Mouse (Mus musculus) ES-CJ7 (cell line): ENCODE results near the gene Bpifc.

Experiments
- DNase-seq: peaks from one replicate; pipeline ENCODE4 v3.0.0; 2011; ENCODE audit warnings: low read depth, low spot score

Bpifc gene

DNA sequence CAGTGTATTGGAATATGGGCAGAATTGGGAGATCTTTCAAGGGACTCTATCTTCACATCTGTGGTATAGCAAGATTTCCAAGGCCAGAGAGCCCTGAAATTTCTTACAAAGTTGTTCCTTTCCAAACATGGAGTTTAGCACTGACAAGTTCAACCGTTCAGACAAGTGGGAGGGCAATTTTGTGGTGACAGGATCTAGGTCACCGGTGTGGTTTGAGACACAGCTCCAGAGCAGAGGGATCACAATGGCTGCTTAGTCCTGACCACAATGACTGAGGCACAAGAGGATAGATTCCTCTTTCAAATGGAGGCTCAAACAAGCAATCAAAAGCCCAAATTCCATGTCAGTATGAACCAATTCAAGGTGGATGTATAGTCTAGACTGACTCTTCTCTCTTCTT is 523 bp downstream of the Bpifc start:
- DNase-seq = no peak

DNA sequence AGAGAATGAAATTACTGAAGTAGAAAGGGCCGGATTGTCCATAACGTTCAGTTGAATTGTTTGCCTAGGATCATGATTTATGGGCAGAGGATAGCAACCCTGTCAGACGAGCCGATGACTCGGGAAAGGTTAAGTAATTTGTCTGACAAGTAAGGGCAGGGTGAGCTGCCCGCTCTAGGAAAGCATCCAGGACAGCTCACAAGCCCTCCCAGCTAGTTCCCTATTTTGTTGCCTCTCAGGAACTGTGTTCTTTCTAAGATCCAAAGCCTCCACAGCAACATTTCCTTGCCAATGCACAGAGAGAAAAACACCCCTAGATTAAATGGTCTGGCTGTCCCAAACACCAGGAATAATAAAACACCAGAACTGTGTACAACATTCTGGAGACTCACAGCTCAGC is 1.1 kb downstream of the Bpifc start:
- DNase-seq = no peak

DNA sequence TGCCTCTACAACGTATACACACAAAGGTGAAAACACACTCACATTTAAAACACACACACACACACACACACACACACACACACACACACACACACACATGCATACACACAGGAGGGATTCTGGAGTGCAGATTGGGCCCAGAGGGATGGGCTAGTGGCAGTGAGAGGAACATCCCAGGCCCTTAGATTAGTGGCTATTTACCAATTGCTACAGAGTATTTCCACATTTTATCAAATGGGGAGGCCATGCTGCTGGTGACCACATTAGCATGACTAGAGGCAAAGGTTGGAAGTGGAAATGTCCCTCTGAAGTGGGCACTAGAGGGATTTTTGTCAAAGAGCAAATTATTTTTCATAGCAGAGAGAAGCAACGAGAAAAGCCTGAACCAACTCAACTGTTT is 2.0 kb downstream of the Bpifc start:
- no peak for DNase-seq

DNA sequence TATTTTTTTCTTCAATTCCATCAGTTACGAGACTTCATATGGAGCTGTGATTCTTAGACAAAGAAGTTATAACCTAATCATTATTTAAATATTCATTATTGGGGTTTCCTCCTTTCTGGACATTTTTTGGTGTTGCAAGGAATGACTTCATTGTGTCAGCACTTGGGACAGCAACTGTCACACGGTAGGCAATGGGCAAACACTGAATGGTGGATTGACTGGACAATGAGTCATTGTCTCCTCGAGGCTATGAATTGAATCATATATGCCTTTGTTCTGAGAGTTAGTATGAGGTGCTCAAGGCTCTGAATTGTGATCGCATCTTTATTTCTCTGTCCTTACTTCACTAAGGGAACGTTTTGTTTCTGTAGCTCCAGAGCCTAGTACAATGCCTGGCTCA is 5.2 kb downstream of the Bpifc start:
- no peak for DNase-seq

DNA sequence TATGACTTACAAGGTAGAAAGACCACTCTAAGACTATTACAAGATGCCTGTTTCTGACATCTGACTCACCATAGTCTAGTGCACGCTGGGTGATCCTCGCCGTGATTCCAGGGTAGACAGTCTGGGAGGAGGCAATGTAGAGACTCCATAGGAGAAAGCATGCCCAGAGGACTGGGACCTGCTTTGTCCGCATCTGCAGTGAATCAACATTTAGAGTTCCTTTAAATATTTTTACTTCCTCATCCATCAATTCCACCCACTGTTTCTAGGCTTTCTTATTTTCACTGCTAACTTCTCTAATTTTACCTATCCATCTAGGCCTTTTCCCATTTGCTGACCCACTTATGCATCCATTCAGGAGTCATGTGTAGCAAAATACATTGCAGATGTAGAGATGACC is 11.2 kb downstream of the Bpifc start:
- no peak for DNase-seq

DNA sequence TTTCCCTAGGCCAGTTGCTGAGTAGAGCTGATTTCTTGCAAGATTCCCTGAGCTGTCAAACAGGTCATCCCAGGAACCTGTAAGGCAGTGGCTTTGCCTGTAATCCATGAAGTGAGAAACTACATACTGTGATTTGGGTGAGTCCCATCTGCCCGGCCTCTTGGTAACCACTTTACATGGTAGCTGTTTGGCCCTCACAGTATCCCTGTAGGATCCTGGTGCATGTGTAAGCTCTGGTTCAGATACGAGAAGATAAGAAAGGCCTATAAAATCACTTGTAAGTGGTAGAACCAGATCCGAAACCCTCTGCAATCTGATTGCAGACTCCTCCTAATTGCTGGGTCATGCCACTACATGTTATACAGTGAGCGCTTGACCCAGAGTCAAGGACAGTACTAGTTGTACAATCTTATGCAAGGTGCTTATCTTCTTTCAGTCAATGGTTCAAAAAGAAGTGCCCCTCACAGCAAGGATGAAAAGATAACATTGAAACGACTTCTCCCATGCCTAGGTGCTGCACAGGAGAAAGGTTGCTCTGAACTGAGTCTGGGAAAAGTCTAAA is 17.1 kb downstream of the Bpifc start:
- DNase-seq = no peak

DNA sequence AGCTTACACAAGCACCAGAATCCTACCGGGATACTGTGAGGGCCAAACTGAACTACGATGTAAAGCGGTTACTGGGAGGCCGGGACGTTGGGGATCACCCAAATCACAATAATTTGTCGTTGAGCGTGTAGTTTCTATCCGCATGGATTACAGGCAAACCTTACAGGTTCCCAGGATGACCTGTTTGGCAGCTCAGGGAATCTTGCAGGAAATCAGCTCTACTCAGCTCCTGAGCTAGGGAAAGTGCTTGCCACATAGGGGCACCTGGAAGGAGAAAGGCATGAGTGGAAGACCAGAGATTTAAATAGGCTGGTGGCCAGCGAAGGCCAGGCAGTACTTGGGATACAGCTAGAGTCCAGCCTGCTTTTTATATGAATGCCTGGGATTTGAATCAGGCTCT is 17.9 kb downstream of the Bpifc start:
- no peak for DNase-seq

DNA sequence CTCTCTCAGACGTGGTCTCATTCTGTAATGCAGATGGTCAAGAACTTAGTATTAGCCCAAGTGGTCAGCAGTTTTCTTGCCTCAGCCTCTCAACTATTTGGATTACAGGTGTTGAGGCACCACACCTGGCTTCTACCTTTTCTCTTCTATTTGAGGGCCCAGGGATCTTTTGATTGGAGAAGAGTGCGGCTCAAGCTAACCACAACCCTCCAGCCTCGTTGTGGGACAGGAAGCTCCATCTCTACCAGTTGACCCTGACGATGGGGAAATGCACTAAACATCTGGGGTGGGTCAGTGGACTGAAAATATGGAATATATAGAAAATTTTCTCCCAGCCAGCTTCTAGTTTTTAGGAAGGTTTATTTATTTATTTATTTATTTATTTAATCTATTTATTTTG is 19.3 kb downstream of the Bpifc start:
- no peak for DNase-seq

DNA sequence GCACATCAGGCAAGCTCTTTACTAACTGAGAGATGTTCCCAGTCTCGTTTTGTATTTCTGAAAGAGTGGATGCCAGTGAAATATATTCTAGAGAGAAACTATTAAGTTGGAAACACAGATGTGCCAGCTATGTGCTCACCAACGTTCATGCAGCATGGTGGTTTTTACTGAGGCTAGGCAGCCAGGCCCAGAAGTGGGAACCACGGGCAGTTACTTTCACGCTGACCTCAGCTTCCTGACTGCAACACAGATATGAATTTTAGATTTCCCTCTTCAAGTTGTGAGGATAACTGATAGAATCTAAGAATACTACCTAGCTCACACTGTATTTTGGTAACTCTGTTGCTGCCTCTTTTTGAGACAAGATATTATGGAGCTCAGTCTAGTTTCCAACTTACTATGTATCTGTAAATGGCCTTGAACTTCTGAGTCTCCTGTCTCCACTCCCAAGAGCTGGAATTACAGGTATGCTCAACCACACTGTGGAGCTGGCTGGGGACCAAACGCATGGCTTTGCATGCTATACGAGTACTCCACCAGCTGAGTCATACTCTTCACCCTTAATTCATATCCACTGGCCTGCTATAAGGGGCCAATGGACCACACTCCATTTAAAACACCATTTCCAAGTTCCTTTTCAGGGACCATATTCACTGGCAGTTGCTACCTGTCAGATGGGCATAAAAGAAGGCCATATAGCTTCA is 22.1 kb downstream of the Bpifc start:
- DNase-seq = no peak

DNA sequence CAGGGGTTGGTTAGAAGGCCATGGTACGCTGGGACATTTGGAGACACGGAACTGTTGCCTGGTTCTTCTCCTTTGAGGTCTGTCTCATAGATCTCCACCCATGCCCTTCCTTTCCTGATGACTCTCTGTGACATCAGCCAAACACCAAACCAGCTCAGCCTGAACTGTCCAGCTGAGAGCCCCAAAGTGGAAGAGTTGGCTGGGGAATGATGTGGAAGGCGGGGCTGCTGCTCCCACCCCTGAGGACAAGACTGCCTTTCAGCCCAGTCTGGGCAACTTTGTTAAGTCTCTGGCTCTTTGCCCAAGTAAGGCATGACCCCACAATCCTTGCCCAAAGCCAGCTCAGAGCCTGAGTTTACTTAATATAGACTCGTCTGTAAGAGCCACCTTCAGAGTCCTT is 38.8 kb downstream of the Bpifc start:
- DNase-seq = no peak

DNA sequence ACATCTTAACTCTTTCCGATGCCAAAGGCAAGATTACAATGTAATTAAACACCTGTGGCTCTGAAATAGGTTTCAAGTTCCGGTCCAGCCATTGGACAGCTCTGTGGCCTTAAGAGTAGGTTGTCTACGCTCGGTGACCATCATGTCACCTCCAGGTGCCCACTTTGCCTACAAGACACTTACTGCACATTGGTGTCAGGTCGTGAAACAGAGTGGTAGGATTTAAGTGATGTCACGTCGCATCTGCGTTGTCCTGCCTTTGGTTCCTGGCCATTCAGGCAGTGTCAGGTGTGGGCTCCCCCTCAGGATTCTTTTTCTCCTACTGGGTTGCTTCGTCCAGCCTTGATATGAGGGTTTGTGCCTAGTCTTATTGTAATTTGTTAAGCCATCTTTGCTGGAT is 39.9 kb downstream of the Bpifc start:
- no peak for DNase-seq

DNA sequence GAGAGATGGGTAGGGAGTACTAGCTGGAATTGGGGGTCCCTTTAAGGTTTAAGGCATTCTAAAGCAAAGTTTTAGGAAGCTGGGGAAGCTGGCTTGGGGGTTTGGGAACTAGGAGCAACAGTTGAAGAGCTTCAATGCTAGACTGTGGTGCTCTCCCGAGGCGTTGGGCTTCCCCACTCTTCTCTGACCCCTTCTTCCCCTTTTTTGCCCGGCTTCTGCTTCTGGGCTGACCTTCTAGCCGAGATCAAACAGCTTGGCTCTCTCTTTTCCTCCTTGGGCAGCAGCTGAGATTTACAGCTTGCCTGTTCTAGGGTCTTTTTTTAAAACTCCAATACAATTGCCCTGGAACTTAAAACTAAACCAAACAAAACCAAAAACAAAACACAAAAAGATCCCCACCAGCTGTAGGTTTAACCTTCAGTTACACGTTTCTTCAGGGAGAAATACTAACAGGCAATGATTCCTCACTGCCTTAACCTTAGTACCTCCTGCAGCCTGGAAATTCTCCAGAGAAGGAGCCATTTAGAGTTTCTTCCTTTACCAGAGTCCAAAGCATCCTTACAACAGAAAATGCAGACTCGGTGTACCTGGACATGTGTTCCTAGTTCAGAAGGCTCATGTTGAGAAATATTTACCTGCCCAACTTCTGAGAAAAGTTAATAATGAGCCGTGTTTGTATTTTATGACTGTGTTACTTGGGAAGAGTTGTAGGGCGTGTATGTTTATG is 41.6 kb downstream of the Bpifc start:
- DNase-seq = no peak

DNA sequence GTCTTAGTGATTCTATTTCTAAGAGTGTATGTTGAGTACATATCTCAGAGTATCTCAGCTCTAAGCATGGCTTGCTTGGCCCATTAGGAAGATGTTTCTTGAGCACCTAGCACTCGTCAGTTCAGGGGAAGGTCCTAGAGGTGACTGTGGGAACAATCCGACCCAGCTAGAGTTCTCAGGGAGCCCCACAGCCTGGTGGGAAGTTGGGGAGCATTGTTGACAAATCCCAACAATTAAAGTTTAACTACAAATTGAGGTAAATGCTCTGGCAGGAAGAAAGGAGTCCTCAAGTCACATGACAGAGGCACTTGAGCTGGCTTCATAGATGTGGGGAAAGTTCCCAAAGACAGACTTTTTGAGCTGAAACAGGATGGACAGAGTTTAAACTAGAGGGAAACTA is 43.0 kb downstream of the Bpifc start:
- no peak for DNase-seq

DNA sequence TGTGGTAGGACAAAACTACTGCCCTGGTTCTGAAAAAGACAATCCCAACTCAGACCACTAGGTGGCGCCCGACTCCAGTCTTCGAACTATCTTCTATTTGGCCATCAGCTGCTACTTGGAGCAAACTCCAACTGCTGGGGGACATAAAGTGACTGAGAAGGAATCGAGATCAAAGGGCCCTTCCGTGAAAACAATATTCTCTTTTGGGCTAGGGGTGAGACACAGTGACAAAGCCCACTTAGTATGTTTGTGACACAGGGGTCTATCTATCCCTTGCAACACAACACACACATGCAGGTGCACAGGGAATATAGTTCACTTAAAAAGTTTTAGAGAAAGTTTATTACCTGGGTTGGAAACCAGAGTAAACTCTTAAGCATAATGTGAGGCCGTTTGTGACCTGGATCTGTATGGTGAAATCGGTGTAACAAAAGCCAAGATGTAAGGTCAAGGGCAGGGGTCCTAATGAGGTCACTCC is 43.5 kb downstream of the Bpifc start:
- peak; percentile 74 for DNase-seq

DNA sequence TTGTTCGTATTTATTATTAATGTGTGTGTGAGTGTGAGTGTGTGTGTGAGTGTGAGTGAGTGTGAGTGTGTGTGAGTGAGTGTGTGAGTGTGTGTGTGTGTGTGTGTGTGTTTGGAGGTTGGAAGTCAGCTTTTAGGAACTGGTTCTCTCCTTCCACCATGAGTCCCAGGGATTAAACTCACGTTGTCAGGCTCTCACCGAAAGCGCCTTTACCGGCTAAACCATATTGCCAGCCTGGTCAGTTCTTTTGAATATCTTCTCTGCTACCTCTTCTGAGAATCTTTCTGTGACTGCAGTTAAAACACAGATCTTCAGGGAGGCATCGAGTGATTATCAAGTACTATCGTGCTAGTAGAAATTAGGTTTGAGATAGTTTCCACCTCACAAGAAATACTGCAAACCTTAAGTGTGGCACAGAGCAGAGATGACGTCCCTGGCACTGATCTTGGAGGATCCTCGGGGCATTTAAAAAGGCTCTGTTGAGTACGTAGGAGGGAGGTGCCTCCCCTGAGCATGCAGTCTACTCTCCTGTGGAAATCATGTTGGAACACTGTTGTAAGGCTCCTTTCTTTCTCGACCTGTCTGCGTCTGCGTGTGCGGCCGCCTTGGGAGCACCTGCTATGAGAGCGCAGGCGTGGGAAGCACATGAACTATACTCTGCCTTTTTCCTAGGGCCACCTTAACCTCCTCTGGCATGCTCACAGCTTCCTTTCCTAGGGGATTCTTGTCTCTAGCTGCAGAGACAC is 44.1 kb downstream of the Bpifc start:
- no peak for DNase-seq

DNA sequence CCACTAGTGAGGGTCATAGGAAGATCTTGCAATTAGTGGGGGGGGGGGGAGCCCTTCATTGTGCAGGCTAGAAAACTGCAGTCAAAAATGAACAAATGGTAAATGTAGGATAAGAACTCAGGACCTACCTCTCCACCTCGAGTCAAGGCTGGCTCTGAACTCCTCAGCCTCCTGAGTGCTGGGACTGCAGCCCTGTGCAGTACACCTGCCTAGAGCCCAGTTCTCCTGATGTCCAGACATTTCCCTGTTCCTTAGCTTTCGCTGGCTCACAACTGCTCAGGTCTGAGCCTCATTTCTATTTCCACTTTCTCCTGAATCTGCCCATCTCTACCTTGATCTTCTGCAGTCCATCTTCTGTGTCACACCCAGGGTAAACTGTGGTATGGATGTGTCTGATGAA is 45.2 kb downstream of the Bpifc start:
- no peak for DNase-seq

DNA sequence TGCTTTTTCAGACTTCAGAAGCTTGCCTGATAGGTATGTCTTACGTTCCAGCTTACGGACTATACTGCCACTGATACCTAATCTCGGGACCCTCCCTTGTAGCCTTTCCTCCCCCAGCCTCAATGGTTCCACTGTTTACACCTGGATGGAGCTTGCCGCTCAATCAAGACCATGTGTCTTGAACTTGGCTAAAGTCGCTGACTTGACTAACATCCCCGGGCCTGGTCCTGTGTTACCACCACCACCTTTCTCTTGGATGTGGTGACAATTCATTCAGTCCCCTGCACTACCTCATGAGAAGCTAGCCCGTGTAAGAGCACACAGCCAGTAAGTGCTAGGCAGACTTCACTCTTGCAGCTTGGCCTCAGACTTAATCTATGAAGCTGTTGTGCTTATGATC is 47.4 kb downstream of the Bpifc start:
- no peak for DNase-seq

DNA sequence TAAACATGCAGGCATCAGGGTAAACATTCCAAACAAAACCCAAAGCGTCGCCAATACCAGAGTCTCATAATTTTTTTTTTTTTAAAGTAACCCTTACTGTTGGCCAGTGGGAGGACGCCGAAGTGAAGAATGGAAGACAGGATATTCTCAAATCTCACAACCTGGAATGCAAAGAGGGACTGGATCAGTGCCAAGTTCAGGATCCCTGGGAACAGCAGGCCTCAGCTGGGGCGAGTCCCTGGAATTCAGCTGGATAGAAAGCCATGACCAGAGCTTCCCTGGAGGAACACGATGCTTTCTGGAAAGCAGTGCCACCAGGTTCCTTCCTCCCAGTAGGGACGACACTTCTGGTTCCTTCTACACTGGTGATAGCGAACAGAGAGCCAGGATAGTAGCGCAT is 48.8 kb downstream of the Bpifc start:
- DNase-seq = no peak

DNA sequence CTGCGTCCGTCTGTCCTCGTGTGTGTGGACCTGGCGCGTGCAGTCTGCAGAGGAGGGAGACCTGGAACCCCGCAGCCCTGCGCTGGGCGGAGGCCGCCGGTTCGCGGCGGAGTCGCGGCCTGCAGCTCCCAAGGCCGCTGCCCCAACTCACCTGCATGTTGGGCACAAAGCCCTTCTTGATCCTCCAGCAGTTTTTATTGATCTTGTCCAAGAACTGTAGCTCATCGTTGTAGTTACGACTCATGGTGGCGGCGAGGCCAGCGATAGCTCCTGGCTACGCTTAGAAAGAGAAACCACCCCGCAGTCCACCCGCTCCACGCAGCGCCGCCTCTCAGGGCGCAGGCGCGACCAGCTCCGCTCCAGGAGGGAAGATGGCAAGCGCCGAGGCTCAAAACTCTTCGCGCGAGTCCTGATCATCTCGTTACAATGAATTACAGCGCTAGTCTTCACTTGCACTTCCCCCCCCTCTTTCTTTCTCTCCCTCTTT is 54.2 kb downstream of the Bpifc start, which contains the start of gene Rtcb:
TSS of gene Rtcb (minus strand) at position 360 of the 487 bp plus-strand sequence.
- peak; percentile 95 for DNase-seq

DNA sequence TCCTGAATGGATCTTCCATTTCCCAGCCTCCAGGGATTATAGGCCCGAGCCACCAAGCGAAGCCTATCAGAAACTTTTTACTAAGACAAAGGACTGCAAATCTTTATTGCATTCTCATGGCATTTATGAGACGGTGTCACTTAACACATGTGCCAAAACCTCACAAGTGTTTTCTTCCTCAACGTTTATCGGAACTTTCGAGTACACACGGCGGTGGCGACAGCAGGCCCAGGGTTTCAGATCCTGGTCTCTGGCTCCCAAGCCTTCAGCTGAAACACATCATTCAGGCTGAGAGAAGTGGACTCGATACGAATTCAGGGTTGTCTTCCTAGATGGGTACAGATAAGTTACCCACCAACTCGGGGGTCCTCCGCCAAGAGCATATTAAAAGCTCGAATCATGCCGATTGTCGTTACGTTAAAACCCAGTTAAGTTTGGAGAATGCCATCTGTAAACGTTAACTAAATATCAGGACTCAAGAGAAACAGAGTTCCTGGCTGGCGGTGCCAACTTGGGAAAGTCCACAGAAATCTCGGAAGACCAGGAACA is 54.8 kb downstream of the Bpifc start:
- no peak for DNase-seq

DNA sequence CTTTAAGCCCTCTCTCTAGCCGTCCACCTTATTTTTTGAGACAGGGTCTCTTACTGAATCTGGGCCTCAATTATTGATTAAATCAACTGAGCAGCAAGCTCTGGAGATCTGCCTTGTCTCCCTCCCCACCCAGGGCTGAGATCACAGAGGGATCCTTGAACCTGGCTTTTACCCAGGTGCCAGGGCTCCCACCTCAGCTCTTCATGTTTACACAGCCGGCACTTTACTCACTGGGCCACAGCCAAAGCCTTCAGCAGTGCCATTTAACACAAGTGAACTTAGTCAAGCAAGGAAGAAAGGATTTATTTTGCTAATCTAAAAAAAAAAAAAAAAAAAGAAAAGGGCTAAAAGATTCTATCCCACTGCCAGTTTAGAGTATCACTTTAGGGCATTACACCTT is 57.3 kb downstream of the Bpifc start:
- DNase-seq = no peak

DNA sequence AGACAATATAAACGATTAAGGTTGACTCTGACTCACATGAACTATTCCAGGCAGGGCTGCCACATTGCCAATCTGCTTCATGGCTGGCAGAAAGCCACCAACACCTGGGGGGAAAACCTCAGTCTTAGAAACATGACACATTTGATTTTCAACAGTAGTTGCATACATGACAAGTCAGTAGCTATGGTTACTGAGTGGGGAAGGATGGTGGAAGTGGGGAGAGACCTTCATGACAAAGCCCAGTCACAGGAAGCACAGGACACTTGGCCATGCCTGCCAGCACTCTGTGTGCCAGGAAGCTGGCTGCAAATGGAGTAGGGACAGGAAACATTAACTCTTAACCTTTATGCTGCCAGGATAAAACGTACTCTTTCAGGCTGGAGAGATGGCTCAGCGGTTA is 58.3 kb downstream of the Bpifc start:
- no peak for DNase-seq
